Mouse (Mus musculus) gastrocnemius, adult 18-20 months (tissue): ENCODE results near the gene Cldn14. TPM values are rescaled to one million over a fixed set of nuclear protein-coding genes. Genes with fewer than 3 reads are reported as not detected.
"Not testable (repeated sequence)": the region's sequence is repeated elsewhere in the genome, so short reads cannot be mapped to it uniquely, and the experiment has no call there.

Experiments
- DNase-seq: peaks from one replicate; pipeline ENCODE4 v3.0.0; 2021; ENCODE audit warnings: low spot score
- total RNA-seq, 2 experiments: library from RNA; stranded (reverse); gene quantifications; 2 replicates each; pipeline ENCODE4 v1.2.3; 2021

Gene Cldn14
- total RNA-seq, 2 experiments from 2014 or later: not detected

GRCm38 (mm10) chr16:94009356-94009755 is 719 bp upstream of the Cldn14 start:
- no peak for DNase-seq

- no peak for DNase-seq
Measured at GRCm38 (mm10) chr16:94006706-94007665, 1.7 kb downstream of the Cldn14 start.

GRCm38 (mm10) chr16:94003478-94003877 is 5.2 kb downstream of the Cldn14 start:
- DNase-seq: no peak

GRCm38 (mm10) chr16:94001366-94001765 is 7.3 kb downstream of the Cldn14 start:
- DNase-seq: no peak

GRCm38 (mm10) chr16:93998895-93999294 is 9.7 kb downstream of the Cldn14 start:
- no peak for DNase-seq

GRCm38 (mm10) chr16:93983576-93983975 is 25.1 kb downstream of the Cldn14 start:
- DNase-seq: no peak

- DNase-seq: no peak
Measured at GRCm38 (mm10) chr16:93982341-93982740, 26.3 kb downstream of the Cldn14 start.

- no peak for DNase-seq
Measured at GRCm38 (mm10) chr16:93981190-93981841, 27.3 kb downstream of the Cldn14 start.

- not testable (repeated sequence) for DNase-seq
Measured at GRCm38 (mm10) chr16:93980338-93980737, 28.3 kb downstream of the Cldn14 start.

GRCm38 (mm10) chr16:93979316-93979715 is 29.3 kb downstream of the Cldn14 start:
- no peak for DNase-seq

GRCm38 (mm10) chr16:93977587-93977986 is 31.1 kb downstream of the Cldn14 start:
- no peak for DNase-seq

GRCm38 (mm10) chr16:93976907-93977306 is 31.7 kb downstream of the Cldn14 start:
- DNase-seq: peak; percentile 21

GRCm38 (mm10) chr16:93975430-93975829 is 33.2 kb downstream of the Cldn14 start:
- no peak for DNase-seq

- DNase-seq: no peak
Measured at GRCm38 (mm10) chr16:93974278-93974677, 34.4 kb downstream of the Cldn14 start.

GRCm38 (mm10) chr16:93973554-93973953 is 35.1 kb downstream of the Cldn14 start:
- no peak for DNase-seq

GRCm38 (mm10) chr16:93973123-93973522 is 35.5 kb downstream of the Cldn14 start:
- DNase-seq: no peak

- DNase-seq: no peak
Measured at GRCm38 (mm10) chr16:93971046-93971445, 37.6 kb downstream of the Cldn14 start.

GRCm38 (mm10) chr16:93967893-93968292 is 40.7 kb downstream of the Cldn14 start:
- DNase-seq: no peak

- no peak for DNase-seq
Measured at GRCm38 (mm10) chr16:93962283-93962682, 46.4 kb downstream of the Cldn14 start.

GRCm38 (mm10) chr16:93961099-93961646 is 47.5 kb downstream of the Cldn14 start:
- DNase-seq: no peak

- DNase-seq: no peak
Measured at GRCm38 (mm10) chr16:93960495-93960894, 48.1 kb downstream of the Cldn14 start.

- DNase-seq: no peak
Measured at GRCm38 (mm10) chr16:93957402-93957801, 51.2 kb downstream of the Cldn14 start.
